Mouse (Mus musculus) liver, postnatal 0 days (tissue): ENCODE data around the gene Mettl26. TPM values are rescaled to one million over a fixed set of nuclear protein-coding genes. Genes with fewer than 3 reads are reported as not detected.
A peak's percentile ranks its signal among the peaks of the same experiment; 100 is the strongest.

ENCODE experiments used
- ATAC-seq: fragments of 200-750 bp; cut with Nextera tagmentation; 2 replicates; pipeline ENCODE4 v1.8.0; 2017; ENCODE audit warnings: mild to moderate bottlenecking, moderate library complexity
- DNase-seq: peaks from one replicate; pipeline ENCODE4 v3.0.0-alpha.2; 2016
- H3K27ac ChIP-seq: fragments of 300-500 bp; sonication (generic); 2 replicates; pipeline ENCODE4 v1.5.1; 2014; ENCODE audit warnings: antibody characterized with exemption, moderate library complexity, mild to moderate bottlenecking, low read depth
- H3K27me3 ChIP-seq: fragments of 300-500 bp; sonication (generic); 2 replicates; pipeline ENCODE4 v1.6.1; 2014; ENCODE audit warnings: low read length, control low read depth, mixed read lengths; ENCODE audit not compliant: insufficient read depth
- H3K36me3 ChIP-seq: fragments of 300-500 bp; sonication (generic); replicated peaks from 2 replicates; pipeline ENCODE4 v1.6.1; 2014; ENCODE audit warnings: mild to moderate bottlenecking, control low read depth, low read length, moderate library complexity, mixed read lengths; ENCODE audit not compliant: insufficient read depth
- H3K4me1 ChIP-seq: fragments of 300-500 bp; sonication (generic); 2 replicates; pipeline ENCODE4 v1.6.1; 2014; ENCODE audit warnings: antibody characterized with exemption, mild to moderate bottlenecking, control low read depth; ENCODE audit not compliant: insufficient read depth
- H3K4me2 ChIP-seq: fragments of 300-500 bp; sonication (generic); 2 replicates; pipeline ENCODE4 v1.6.1; 2014; ENCODE audit warnings: low read depth, mild to moderate bottlenecking, low read length, moderate library complexity, mixed read lengths
- H3K4me3 ChIP-seq: fragments of 300-500 bp; sonication (generic); 2 replicates; pipeline ENCODE4 v1.5.1; 2014; ENCODE audit warnings: low read depth, low read length
- H3K9ac ChIP-seq: fragments of 300-500 bp; sonication (generic); replicated peaks from 2 replicates; pipeline ENCODE4 v1.6.1; 2014; ENCODE audit warnings: mild to moderate bottlenecking, moderate library complexity
- H3K9me3 ChIP-seq: fragments of 300-500 bp; sonication (generic); 2 replicates; pipeline ENCODE4 v1.6.1; 2016; ENCODE audit warnings: mild to moderate bottlenecking, control low read depth, low read length, mixed read lengths
- CTCF ChIP-seq: sonication (generic); IDR thresholded peaks from 2 replicates; pipeline ENCODE4 v1.5.1; 2016; ENCODE audit warnings: antibody characterized with exemption, low read depth
- EP300 ChIP-seq: IDR thresholded peaks from 2 replicates; pipeline ENCODE4 v1.6.1; 2016; ENCODE audit warnings: antibody characterized with exemption, low read depth, mild to moderate bottlenecking
- WGBS: fragments of 180-500 bp; shearing (Covaris S2); extraction: QIAGEN DNeasy Blood & Tissue Kit; methylation state at CpG from one replicate; pipeline ENCODE4 v1.1.7; 2014; ENCODE audit not compliant: insufficient replicate concordance; 5-methylcytosine and 5-hydroxymethylcytosine counted together
- polyA plus RNA-seq: library from polyadenylated mRNA; unstranded; fragments of >200 nt; fragmentation: Nextera tagmentation; extraction: Ambion mirVana; gene quantifications from 2 replicates; pipeline ENCODE4 v1.2.1, GENCODE M21; 2015

The Mettl26 gene
- polyA plus RNA-seq = 64.8 and 72.5 TPM in 2 replicates

DNA sequence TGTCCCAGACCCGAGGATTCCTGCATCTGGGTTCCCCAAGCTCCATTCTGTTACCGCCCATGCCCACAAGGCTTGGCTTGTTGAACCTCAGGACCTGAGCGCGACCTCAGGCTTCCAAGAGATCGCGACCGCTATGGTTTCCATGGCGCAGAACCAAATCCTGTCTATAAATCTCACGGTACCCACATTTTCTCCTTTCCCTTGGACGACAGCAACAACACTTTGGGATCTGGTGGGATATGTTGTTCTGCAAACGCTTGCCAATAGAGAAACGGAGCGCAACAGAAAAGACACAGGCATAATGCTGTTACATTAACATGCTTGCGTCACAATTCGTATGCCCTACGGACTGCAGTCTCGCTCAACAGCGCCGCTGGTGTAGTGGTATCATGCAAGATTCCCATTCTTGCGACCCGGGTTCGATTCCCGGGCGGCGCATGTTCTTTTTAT is at the start of gene Mettl26:
Gene Mettl26 (plus strand): TSS at position 354 of the 450 bp plus-strand sequence.
- peaks cover 10% of the 10 kb centered on the region for H3K36me3 ChIP-seq
- TF ChIP-seq CTCF = peak; percentile 33; the same call in 1 of the 2 replicates
- TF ChIP-seq EP300 = 0 out of 2 replicates have a peak, but pooled peaks have one; percentile 21
- H3K4me2 ChIP-seq = peak within 1 kb of the TSS; percentile 85
- peaks cover 20% of the 10 kb centered on the region for H3K4me1 ChIP-seq
- DNase-seq = peak; percentile 92
- H3K4me3 ChIP-seq = peak within 1 kb of the TSS; percentile 69
- H3K27ac ChIP-seq = peak within 1 kb of the TSS; percentile 88
- H3K27me3 ChIP-seq = no peaks in the 10 kb centered on the region
- ATAC-seq = peak; percentile 78
- no peaks in the 10 kb centered on the region for H3K9me3 ChIP-seq
- H3K9ac ChIP-seq = peak within 1 kb of the TSS; percentile 64
- WGBS = under 1% methylated on average over 25 of the region's 25 CpGs

DNA sequence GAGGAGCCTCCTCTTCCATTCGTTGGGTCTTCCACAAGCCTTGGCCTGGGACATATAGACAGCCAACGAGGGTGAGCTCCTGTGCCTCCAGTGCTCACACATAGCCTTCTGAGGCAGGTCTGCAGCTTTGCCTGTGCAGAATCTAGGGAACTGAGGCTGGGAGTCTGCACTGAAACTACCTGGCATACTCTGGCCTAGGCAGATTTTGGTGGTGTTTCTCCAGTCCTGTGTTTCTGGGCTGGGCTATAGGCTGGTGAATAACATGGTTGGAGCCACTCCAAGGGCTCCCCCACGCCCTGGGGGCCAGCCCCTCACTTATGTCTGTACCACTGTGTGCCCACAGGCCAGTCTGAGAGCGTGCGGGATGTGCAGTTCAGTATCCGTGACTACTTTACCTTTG is 49.6 kb upstream of the Mettl26 start:
- no peak for DNase-seq
- Histone ChIP-seq H3K36me3 (peaks cover 17% of the 10 kb centered on the region), H3K4me2 (peak overlapping the region; percentile 92; the same call in 1 of the 2 replicates), H3K9ac (no peak overlapping the region; the same call in 1 of the 2 replicates), H3K9me3 (no peaks in the 10 kb centered on the region), H3K27me3 (0 out of 2 replicates have a peak, but pooled peaks cover 5% of the 10 kb centered on the region), H3K27ac (no peak overlapping the region), H3K4me3 (no peak overlapping the region), H3K4me1 (peaks cover 35% of the 10 kb centered on the region)
- no peak for ATAC-seq
- TF ChIP-seq CTCF (no peak), EP300 (no peak)
- 83% methylated on average over 6 of the region's 6 CpGs for WGBS

DNA sequence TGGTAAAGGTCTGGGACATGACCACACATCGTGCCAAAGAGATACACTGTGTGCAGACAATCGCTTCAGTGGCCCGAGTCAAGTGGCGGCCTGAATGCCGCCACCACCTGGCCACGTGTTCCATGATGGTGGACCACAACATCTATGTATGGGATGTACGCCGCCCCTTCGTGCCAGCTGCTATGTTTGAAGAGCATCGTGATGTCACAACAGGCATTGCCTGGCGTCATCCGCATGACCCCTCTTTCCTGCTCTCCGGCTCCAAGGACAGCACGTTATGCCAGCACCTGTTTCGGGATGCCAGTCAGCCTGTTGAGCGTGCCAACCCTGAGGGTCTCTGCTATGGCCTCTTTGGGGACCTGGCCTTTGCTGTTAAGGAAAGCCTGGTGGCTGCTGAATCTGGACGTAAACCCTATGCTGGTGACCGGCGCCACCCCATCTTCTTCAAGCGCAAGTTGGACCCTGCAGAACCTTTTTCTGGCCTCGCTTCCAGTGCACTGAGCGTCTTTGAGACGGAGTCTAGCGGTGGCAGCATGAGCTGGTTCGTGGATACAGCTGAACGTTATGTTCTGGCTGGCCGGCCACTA is 48.8 kb upstream of the Mettl26 start:
- no peaks in the 10 kb centered on the region for H3K9me3 ChIP-seq
- H3K27ac ChIP-seq = no peak overlapping the region
- H3K4me1 ChIP-seq = peaks cover 39% of the 10 kb centered on the region
- DNase-seq = no peak
- TF ChIP-seq CTCF (no peak), EP300 (no peak)
- 0 out of 2 replicates have a peak, but pooled peaks cover 4% of the 10 kb centered on the region for H3K27me3 ChIP-seq
- H3K4me3 ChIP-seq = no peak overlapping the region
- WGBS = 91% methylated on average over 27 of the region's 27 CpGs
- ATAC-seq = no peak
- no peak overlapping the region for H3K9ac ChIP-seq
- no peak overlapping the region for H3K4me2 ChIP-seq
- peaks cover 24% of the 10 kb centered on the region for H3K36me3 ChIP-seq

DNA sequence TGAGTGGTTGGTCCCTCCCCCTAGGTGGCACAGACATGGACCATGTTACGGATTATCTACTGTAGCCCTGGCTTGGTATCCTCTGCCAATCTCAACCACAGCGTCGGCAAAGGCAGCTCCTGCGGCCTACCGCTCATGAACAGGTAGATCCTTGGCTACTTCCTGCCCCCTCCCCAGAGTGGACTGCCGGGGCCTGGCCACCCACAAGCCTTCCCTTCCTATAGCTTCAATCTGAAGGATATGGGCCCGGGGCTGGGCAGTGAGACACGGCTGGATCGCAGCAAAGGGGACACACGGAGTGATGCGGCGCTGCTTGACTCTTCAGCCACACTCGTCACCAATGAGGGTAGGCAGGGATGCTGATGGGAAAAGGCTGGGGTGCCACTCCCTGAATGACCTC is 47.9 kb upstream of the Mettl26 start:
- TF ChIP-seq EP300 (no peak), CTCF (no peak)
- H3K4me2 ChIP-seq = no peak overlapping the region
- H3K27me3 ChIP-seq = no peaks in the 10 kb centered on the region
- H3K4me3 ChIP-seq = no peak overlapping the region
- 92% methylated on average over 13 of the region's 13 CpGs for WGBS
- H3K9me3 ChIP-seq = no peaks in the 10 kb centered on the region
- ATAC-seq (no peak), DNase-seq (no peak)
- H3K4me1 ChIP-seq = peaks cover 48% of the 10 kb centered on the region
- peaks cover 31% of the 10 kb centered on the region for H3K36me3 ChIP-seq
- no peak overlapping the region for H3K9ac ChIP-seq
- H3K27ac ChIP-seq = no peak overlapping the region

DNA sequence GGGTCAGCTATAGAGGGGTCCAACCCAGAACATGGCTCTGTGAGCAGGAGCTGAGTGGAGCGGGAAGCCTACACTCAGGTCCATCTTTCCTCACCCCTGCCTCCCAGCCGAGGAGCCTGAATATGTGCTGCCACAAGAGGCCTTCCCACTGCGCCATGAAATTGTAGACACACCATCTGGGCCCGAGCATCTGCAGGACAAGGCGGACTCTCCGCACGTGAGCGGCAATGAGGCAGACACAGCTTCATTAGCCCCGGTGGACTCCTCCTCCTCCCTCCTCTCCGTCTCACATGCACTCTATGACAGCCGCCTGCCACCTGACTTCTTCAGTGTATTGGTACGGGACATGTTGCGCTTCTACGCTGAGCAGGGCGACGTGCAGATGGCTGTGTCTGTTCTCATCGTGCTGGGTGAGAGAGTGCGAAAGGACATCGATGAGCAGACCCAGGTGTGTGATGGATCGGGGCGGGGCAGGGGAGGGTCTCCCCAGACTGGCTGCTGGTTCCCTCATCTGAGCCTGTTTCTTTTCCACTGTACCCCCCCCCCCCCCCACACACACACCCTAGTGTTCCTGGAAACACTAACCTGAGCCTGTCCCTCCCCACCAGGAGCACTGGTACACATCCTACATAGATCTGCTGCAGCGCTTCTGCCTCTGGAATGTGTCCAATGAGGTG is 47.2 kb upstream of the Mettl26 start:
- Histone ChIP-seq H3K36me3 (peaks cover 31% of the 10 kb centered on the region), H3K27ac (no peak overlapping the region), H3K9ac (no peak overlapping the region), H3K4me2 (no peak overlapping the region), H3K4me1 (peaks cover 49% of the 10 kb centered on the region), H3K9me3 (no peaks in the 10 kb centered on the region), H3K27me3 (no peaks in the 10 kb centered on the region), H3K4me3 (no peak overlapping the region)
- no peak for DNase-seq
- no peak for ATAC-seq
- no peak for TF ChIP-seq EP300
- WGBS = 92% methylated on average over 22 of the region's 22 CpGs

DNA sequence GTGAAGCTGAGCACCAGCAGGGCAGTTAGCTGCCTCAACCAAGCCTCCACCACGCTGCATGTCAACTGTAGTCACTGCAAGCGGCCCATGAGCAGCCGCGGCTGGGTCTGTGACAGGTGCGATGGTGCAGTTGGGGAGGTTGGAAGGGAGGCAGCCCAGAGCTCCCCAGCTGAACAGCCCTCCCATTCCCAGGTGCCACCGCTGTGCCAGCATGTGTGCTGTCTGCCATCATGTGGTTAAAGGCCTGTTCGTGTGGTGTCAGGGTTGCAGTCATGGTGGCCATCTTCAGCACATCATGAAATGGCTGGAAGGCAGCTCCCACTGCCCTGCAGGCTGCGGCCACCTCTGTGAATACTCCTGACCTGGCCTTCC is 46.7 kb upstream of the Mettl26 start:
- no peak for TF ChIP-seq CTCF
- TF ChIP-seq EP300 = no peak
- H3K36me3 ChIP-seq = peaks cover 31% of the 10 kb centered on the region
- 0 out of 2 replicates have a peak overlapping the region, but pooled peaks have one; percentile 67 for H3K27ac ChIP-seq
- H3K27me3 ChIP-seq = no peaks in the 10 kb centered on the region
- no peak for ATAC-seq
- H3K9me3 ChIP-seq = no peaks in the 10 kb centered on the region
- H3K4me2 ChIP-seq = peak overlapping the region; percentile 78
- H3K9ac ChIP-seq = no peak overlapping the region
- H3K4me3 ChIP-seq = peak overlapping the region; percentile 56; the same call in 1 of the 2 replicates
- WGBS = 81% methylated on average over 8 of the region's 8 CpGs
- DNase-seq = no peak
- H3K4me1 ChIP-seq = peaks cover 47% of the 10 kb centered on the region
